Mouse (Mus musculus) CH12.LX (cell line): ENCODE results near the gene Inha. TPM values are rescaled to one million over a fixed set of nuclear protein-coding genes. Genes with fewer than 3 reads are reported as not detected.
A peak's percentile ranks its signal among the peaks of the same experiment; 100 is the strongest.

Experiments used
- DNase-seq: peaks from one replicate; pipeline ENCODE4 v3.0.0-alpha.2; 2013; ENCODE audit errors: extremely low read depth
- H3K27ac ChIP-seq: 2 replicates; pipeline ENCODE4 v1.5.1; 2012; ENCODE audit warnings: low read depth, mild to moderate bottlenecking, control low read depth, moderate library complexity; ENCODE audit not compliant: insufficient read depth
- H3K27me3 ChIP-seq: replicated peaks from 2 replicates; pipeline ENCODE3; 2012; ENCODE audit warnings: inconsistent platforms
- H3K36me3 ChIP-seq, 2 experiments: replicated peaks in 1 of 2; 2 replicates each; pipeline versions ENCODE3 to v1.6.1; 2012; ENCODE audit warnings: inconsistent platforms in 1 of 2, low read length in 1 of 2, mild to moderate bottlenecking in 1 of 2, mixed read lengths in 1 of 2, moderate library complexity in 1 of 2; ENCODE audit not compliant: control insufficient read depth in 1 of 2, insufficient read depth in 1 of 2
- H3K4me1 ChIP-seq, 2 experiments: 2 replicates each; pipeline ENCODE4 v1.6.1; 2012; ENCODE audit warnings: inconsistent platforms in 1 of 2, moderate library complexity in 1 of 2; ENCODE audit not compliant: insufficient read depth in 2 of 2, control insufficient read depth in 1 of 2
- H3K4me2 ChIP-seq: 2 replicates; pipeline ENCODE4 v1.6.1; 2012; ENCODE audit warnings: low read depth, mild to moderate bottlenecking, control low read depth; ENCODE audit not compliant: poor library complexity, insufficient read depth, severe bottlenecking
- H3K4me3 ChIP-seq, 3 experiments: fragments of 150-350 bp in 1 of 3; sonication (generic) in 1 of 3; replicated peaks in 1 of 3; 2 replicates each; pipeline versions ENCODE3 to v1.5.1; 2011 to 2012; ENCODE audit warnings: low read depth in 2 of 3, low read length in 2 of 3, mild to moderate bottlenecking in 2 of 3, moderate library complexity in 2 of 3, control low read depth in 1 of 3, improper control_type of control experiment in 1 of 3, inconsistent platforms in 1 of 3, mixed read lengths in 1 of 3; ENCODE audit not compliant: poor library complexity in 1 of 3
- H3K79me2 ChIP-seq: replicated peaks from 2 replicates; pipeline ENCODE4 v1.6.1; 2012; ENCODE audit warnings: mild to moderate bottlenecking, moderate library complexity; ENCODE audit not compliant: control insufficient read depth, poor library complexity, insufficient read depth, severe bottlenecking; ENCODE audit errors: extremely low read depth
- H3K9ac ChIP-seq: 2 replicates; pipeline ENCODE4 v1.6.1; 2012; ENCODE audit warnings: low read depth, mild to moderate bottlenecking, control low read depth, moderate library complexity; ENCODE audit not compliant: insufficient read depth
- H3K9me3 ChIP-seq: replicated peaks from 2 replicates; pipeline ENCODE3; 2012; ENCODE audit warnings: low read length, inconsistent platforms, mixed read lengths
- CHD1 ChIP-seq: IDR thresholded peaks from 2 replicates; pipeline ENCODE4 v1.6.1; 2012; ENCODE audit warnings: low read depth, low read length, improper control_type of control experiment, inconsistent platforms
- E2F4 ChIP-seq: IDR thresholded peaks from 2 replicates; pipeline ENCODE4 v1.6.1; 2011; ENCODE audit warnings: low read depth, low read length, improper control_type of control experiment; ENCODE audit not compliant: insufficient replicate concordance
- ELF1 ChIP-seq: IDR thresholded peaks from 2 replicates; pipeline ENCODE4 v1.6.1; 2014; ENCODE audit warnings: low read depth, mild to moderate bottlenecking, inconsistent platforms, low read length, improper control_type of control experiment
- ETS1 ChIP-seq: conservative IDR thresholded peaks from 2 replicates; pipeline ENCODE4 v1.6.1; 2012; ENCODE audit warnings: low read depth, mild to moderate bottlenecking, inconsistent platforms, low read length, improper control_type of control experiment, moderate library complexity
- GABPA ChIP-seq: IDR thresholded peaks from 2 replicates; pipeline ENCODE4 v1.6.1; 2012; ENCODE audit warnings: low read depth, low read length, improper control_type of control experiment, inconsistent platforms; ENCODE audit not compliant: insufficient replicate concordance
- IRF4 ChIP-seq: IDR thresholded peaks from 2 replicates; pipeline ENCODE4 v1.6.1; 2014; ENCODE audit warnings: low read depth, mild to moderate bottlenecking, inconsistent platforms, low read length, improper control_type of control experiment
- JUND ChIP-seq: conservative IDR thresholded peaks from 2 replicates; pipeline ENCODE4 v1.6.1; 2011; ENCODE audit warnings: low read depth, low read length, improper control_type of control experiment
- KAT2A ChIP-seq: IDR thresholded peaks from 2 replicates; pipeline ENCODE4 v1.6.1; 2012; ENCODE audit warnings: low read length, improper control_type of control experiment, inconsistent platforms; ENCODE audit not compliant: insufficient replicate concordance
- MAZ ChIP-seq: IDR thresholded peaks from 2 replicates; pipeline ENCODE4 v1.6.1; 2012; ENCODE audit warnings: low read depth, mild to moderate bottlenecking, inconsistent platforms, low read length, improper control_type of control experiment, moderate library complexity
- MEF2A ChIP-seq: IDR thresholded peaks from 2 replicates; pipeline ENCODE4 v1.6.1; 2014; ENCODE audit warnings: low read depth, mild to moderate bottlenecking, inconsistent platforms, low read length, improper control_type of control experiment, borderline replicate concordance
- MYC ChIP-seq: IDR thresholded peaks from 2 replicates; pipeline ENCODE4 v1.6.1; 2011; ENCODE audit warnings: low read depth, mild to moderate bottlenecking, improper control_type of control experiment, low read length
- POLR2A ChIP-seq: IDR thresholded peaks from 2 replicates; pipeline ENCODE4 v1.6.1; 2011; ENCODE audit warnings: low read depth, mild to moderate bottlenecking, improper control_type of control experiment, low read length
- POLR2AphosphoS2 ChIP-seq: IDR thresholded peaks from 2 replicates; pipeline ENCODE4 v1.6.1; 2011; ENCODE audit warnings: low read depth, low read length, improper control_type of control experiment
- RCOR1 ChIP-seq: conservative IDR thresholded peaks from 2 replicates; pipeline ENCODE4 v1.6.1; 2012; ENCODE audit warnings: low read depth, mild to moderate bottlenecking, inconsistent platforms, low read length, improper control_type of control experiment
- SIN3A ChIP-seq: IDR thresholded peaks from 2 replicates; pipeline ENCODE4 v1.6.1; 2012; ENCODE audit warnings: low read length, improper control_type of control experiment, inconsistent platforms
- SMC3 ChIP-seq: IDR thresholded peaks from 2 replicates; pipeline ENCODE4 v1.6.1; 2011; ENCODE audit warnings: low read depth, low read length, improper control_type of control experiment
- TBP ChIP-seq: conservative IDR thresholded peaks from 2 replicates; pipeline ENCODE4 v1.6.1; 2011; ENCODE audit warnings: low read depth, low read length, improper control_type of control experiment
- TCF12 ChIP-seq: IDR thresholded peaks from 2 replicates; pipeline ENCODE4 v1.6.1; 2014; ENCODE audit warnings: low read depth, mild to moderate bottlenecking, inconsistent platforms, low read length, improper control_type of control experiment
- USF1 ChIP-seq: IDR thresholded peaks from 2 replicates; pipeline ENCODE4 v1.6.1; 2014; ENCODE audit warnings: low read depth, mild to moderate bottlenecking, inconsistent platforms, low read length, improper control_type of control experiment
- USF2 ChIP-seq: conservative IDR thresholded peaks from 2 replicates; pipeline ENCODE4 v1.6.1; 2011; ENCODE audit warnings: low read depth, low read length, improper control_type of control experiment
- ZNF384 ChIP-seq: IDR thresholded peaks from 2 replicates; pipeline ENCODE4 v1.6.1; 2012; ENCODE audit warnings: low read depth, low read length, improper control_type of control experiment, inconsistent platforms
- dilution Hi-C: fragments of 300-500 bp; cut with MboI; formaldehyde crosslinking; loops from 2 replicates; pipeline ENCODE4 v1.14.3; 2020; ENCODE audit warnings: low sequenced_read_pairs; ENCODE audit not compliant: extremely low pct_unique_long_range_greater_than_20kb, extremely low pct_ligation_motif_present
- in situ Hi-C: fragments of 300-500 bp; cut with MboI; formaldehyde crosslinking; loops from 3 replicates; pipeline ENCODE4 v1.14.3; 2019; ENCODE audit warnings: low sequenced_read_pairs, low pct_ligation_motif_present, low pct_unique_long_range_greater_than_20kb, mixed read lengths
- polyA plus RNA-seq: library from polyadenylated mRNA; unstranded; fragments of >175 nt; gene quantifications from 2 replicates; pipeline ENCODE4 v1.2.1, GENCODE M21; 2012; ENCODE audit warnings: low read depth; ENCODE audit not compliant: insufficient read length
- total RNA-seq, 2 experiments: library from RNA; depleted of rRNA; stranded (reverse); fragments of 300-350 nt in 1 of 2; fragments of >200 nt in 1 of 2; gene quantifications; 2 replicates each; pipeline ENCODE4 v1.2.3; 2012 to 2014

The Inha gene
- total and polyA plus RNA-seq, 3 experiments: not detected

GRCm38 (mm10) chr1:75479635-75479989 is 27.3 kb upstream of the Inha start:
- Histone ChIP-seq H3K9me3 (no peaks in the 10 kb centered on the region), H3K4me3 (peak overlapping the region in 2 of 3 experiments; percentile 51 to 78), H3K36me3 (peaks cover 20 to 26% of the 10 kb centered on the region in 2 experiments), H3K27me3 (peaks cover 5% of the 10 kb centered on the region), H3K4me1 (peaks cover 7 to 24% of the 10 kb centered on the region in 2 experiments), H3K9ac (no peak overlapping the region), H3K79me2 (peaks cover 5% of the 10 kb centered on the region; the same call in 1 of the 2 replicates), H3K27ac (no peak overlapping the region), H3K4me2 (peak overlapping the region; percentile 87)
- dilution Hi-C loops: no loop called here
- TF ChIP-seq MAZ (no peak), ZNF384 (no peak), USF1 (no peak), POLR2A (no peak), ETS1 (no peak), SIN3A (no peak), MYC (no peak), E2F4 (no peak), USF2 (no peak), IRF4 (no peak), SMC3 (no peak), JUND (no peak), TBP (no peak)
- in situ Hi-C loops: no loop called here
- no peak for DNase-seq

DNA sequence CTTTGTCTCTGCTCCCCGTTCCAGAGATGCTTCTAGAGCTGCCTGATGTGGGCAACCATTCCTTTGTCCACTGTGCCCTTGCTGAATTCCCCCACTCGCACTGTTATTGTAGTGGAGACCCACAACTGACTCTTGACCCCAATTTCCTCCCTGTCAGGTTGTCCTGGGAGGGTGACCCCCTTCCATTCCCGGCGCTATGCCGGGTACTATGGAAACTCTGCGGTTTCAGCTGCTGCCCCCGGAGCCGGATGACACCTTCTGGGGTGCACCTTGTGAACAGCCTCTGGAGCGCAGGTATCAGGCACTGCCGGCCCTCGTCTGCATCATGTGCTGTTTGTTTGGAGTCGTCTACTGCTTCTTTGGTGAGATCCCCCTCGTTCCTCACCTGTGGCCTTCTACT is 26.8 kb upstream of the Inha start:
- no peak for DNase-seq
- Histone ChIP-seq H3K9me3 (no peaks in the 10 kb centered on the region), H3K4me2 (peak overlapping the region; percentile 87), H3K9ac (no peak overlapping the region), H3K27ac (no peak overlapping the region), H3K36me3 (peaks cover 15 to 23% of the 10 kb centered on the region in 2 experiments), H3K79me2 (peaks cover 5% of the 10 kb centered on the region; the same call in 1 of the 2 replicates), H3K4me3 (no peak overlapping the region), H3K4me1 (peaks cover 7 to 24% of the 10 kb centered on the region in 2 experiments)
- dilution Hi-C loops (no loop called here), in situ Hi-C loops (no loop called here)
- no peak for TF ChIP-seq CHD1
- no peak for TF ChIP-seq ELF1
- TF ChIP-seq RCOR1: no peak
- TF ChIP-seq SIN3A: no peak
- TF ChIP-seq E2F4: no peak
- no peak for TF ChIP-seq ZNF384
- TF ChIP-seq USF1: no peak
- TF ChIP-seq GABPA: no peak
- no peak for TF ChIP-seq MAZ
- TF ChIP-seq KAT2A: no peak
- TF ChIP-seq MEF2A: no peak
- TF ChIP-seq TCF12: no peak
- TF ChIP-seq POLR2AphosphoS2: no peak
- TF ChIP-seq, all 38 proteins: peak for 0
- H3K27me3 ChIP-seq: peaks cover 5% of the 10 kb centered on the region
